Mouse (Mus musculus) ES-Bruce4 (cell line): Measurements from ENCODE around the gene Pbx1. TPM values are rescaled to one million over a fixed set of nuclear protein-coding genes. Genes with fewer than 3 reads are reported as not detected.

ENCODE experiments used
- H3K27ac ChIP-seq: 2 replicates; pipeline ENCODE4 v1.5.1; 2012; ENCODE audit warnings: low read length, inconsistent platforms; ENCODE audit not compliant: insufficient read depth
- H3K27me3 ChIP-seq: 2 replicates; pipeline ENCODE4 v1.6.1; 2012; ENCODE audit warnings: mild to moderate bottlenecking, low read length, inconsistent platforms; ENCODE audit not compliant: control insufficient read depth, poor library complexity, insufficient read depth, severe bottlenecking
- H3K36me3 ChIP-seq: 2 replicates; pipeline ENCODE4 v1.6.1; 2012; ENCODE audit warnings: inconsistent platforms, mild to moderate bottlenecking, low read length, moderate library complexity; ENCODE audit not compliant: control insufficient read depth, poor library complexity, insufficient read depth, severe bottlenecking
- H3K4me1 ChIP-seq: one replicate; pipeline ENCODE4 v1.8.1; 2011; ENCODE audit warnings: low read length; ENCODE audit not compliant: control insufficient read depth, insufficient read depth
- H3K4me3 ChIP-seq: 2 replicates; pipeline ENCODE4 v1.5.1; 2011; ENCODE audit warnings: low read depth, mild to moderate bottlenecking, low read length
- H3K9ac ChIP-seq: 2 replicates; pipeline ENCODE4 v1.6.1; 2012; ENCODE audit warnings: low read depth, mild to moderate bottlenecking, inconsistent platforms; ENCODE audit not compliant: poor library complexity, severe bottlenecking
- H3K9me3 ChIP-seq: replicated peaks from 2 replicates; pipeline ENCODE4 v1.6.1; 2012; ENCODE audit warnings: mild to moderate bottlenecking, low read length, inconsistent platforms; ENCODE audit not compliant: control insufficient read depth, poor library complexity, insufficient read depth, severe bottlenecking
- CTCF ChIP-seq: IDR thresholded peaks from one replicate; pipeline ENCODE4 v1.8.1; 2011; ENCODE audit warnings: low read depth, low read length
- EP300 ChIP-seq: IDR thresholded peaks from 2 replicates; pipeline ENCODE4 v1.6.1; 2011; ENCODE audit warnings: low read depth, low read length; ENCODE audit not compliant: insufficient read depth
- POLR2A ChIP-seq: IDR thresholded peaks from one replicate; pipeline ENCODE4 v1.8.1; 2011; ENCODE audit warnings: low read length; ENCODE audit not compliant: insufficient read depth
- polyA plus RNA-seq: library from polyadenylated mRNA; stranded (reverse); fragments of >200 nt; gene quantifications from 2 replicates; pipeline ENCODE4 v1.2.4, GENCODE M21; 2011; ENCODE audit warnings: low read depth; ENCODE audit not compliant: missing spikeins, insufficient read depth, insufficient read length

Pbx1 gene
- polyA plus RNA-seq, 1 experiment: 28.0 TPM

GRCm38 (mm10) chr1:168275678-168276077 lies 156.4 kb downstream of the Pbx1 start:
- H3K4me1 ChIP-seq: no peaks in the 10 kb centered on the region
- H3K36me3 ChIP-seq: no peaks in the 10 kb centered on the region
- no peak overlapping the region for H3K9ac ChIP-seq
- H3K9me3 ChIP-seq: no peaks in the 10 kb centered on the region
- no peaks in the 10 kb centered on the region for H3K27me3 ChIP-seq
- H3K4me3 ChIP-seq: no peak overlapping the region
- TF ChIP-seq EP300 (no peak), POLR2A (no peak), CTCF (no peak)
- H3K27ac ChIP-seq: no peak overlapping the region

GRCm38 (mm10) chr1:168274296-168274695 lies 157.8 kb downstream of the Pbx1 start:
- no peak overlapping the region for H3K27ac ChIP-seq
- H3K9me3 ChIP-seq: no peaks in the 10 kb centered on the region
- no peak overlapping the region for H3K9ac ChIP-seq
- H3K4me3 ChIP-seq: no peak overlapping the region
- no peaks in the 10 kb centered on the region for H3K4me1 ChIP-seq
- TF ChIP-seq CTCF (no peak), EP300 (no peak), POLR2A (no peak)
- no peaks in the 10 kb centered on the region for H3K36me3 ChIP-seq
- H3K27me3 ChIP-seq: no peaks in the 10 kb centered on the region

- Histone ChIP-seq H3K27ac (no peak overlapping the region), H3K9ac (no peak overlapping the region), H3K4me1 (no peaks in the 10 kb centered on the region), H3K36me3 (no peaks in the 10 kb centered on the region), H3K9me3 (no peaks in the 10 kb centered on the region), H3K4me3 (no peak overlapping the region), H3K27me3 (no peaks in the 10 kb centered on the region)
- TF ChIP-seq POLR2A (no peak), EP300 (no peak), CTCF (no peak)
Observed at GRCm38 (mm10) chr1:168272091-168272490, 160.0 kb downstream of the Pbx1 start.

DNA sequence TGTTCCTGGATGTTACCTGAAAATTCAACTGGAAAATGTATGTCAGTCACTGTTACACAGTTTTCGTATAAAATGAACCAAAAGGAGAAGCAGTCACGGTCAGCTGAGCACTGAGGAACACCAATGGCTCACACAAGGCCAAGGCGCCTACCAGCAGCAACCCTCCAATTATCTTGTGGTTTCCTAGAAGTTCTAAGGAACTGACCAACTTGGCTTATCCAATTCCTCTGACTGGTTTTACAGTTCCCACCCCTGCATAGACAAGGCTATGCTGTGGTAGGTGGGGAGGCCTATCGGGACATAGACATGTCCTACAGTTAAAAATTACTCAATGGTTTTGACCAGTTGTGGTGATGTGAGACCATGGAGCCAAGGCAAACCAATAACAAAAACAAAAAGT lies 160.9 kb downstream of the Pbx1 start:
- TF ChIP-seq POLR2A (no peak), CTCF (no peak), EP300 (no peak)
- Histone ChIP-seq H3K4me3 (no peak overlapping the region), H3K36me3 (no peaks in the 10 kb centered on the region), H3K9ac (no peak overlapping the region), H3K27ac (no peak overlapping the region), H3K27me3 (no peaks in the 10 kb centered on the region), H3K9me3 (no peaks in the 10 kb centered on the region), H3K4me1 (no peaks in the 10 kb centered on the region)

- H3K27ac ChIP-seq: no peak overlapping the region
- TF ChIP-seq CTCF: no peak
- no peaks in the 10 kb centered on the region for H3K27me3 ChIP-seq
- H3K36me3 ChIP-seq: no peaks in the 10 kb centered on the region
- no peak overlapping the region for H3K4me3 ChIP-seq
- H3K9me3 ChIP-seq: no peaks in the 10 kb centered on the region
- no peak overlapping the region for H3K9ac ChIP-seq
- H3K4me1 ChIP-seq: no peaks in the 10 kb centered on the region
Observed at GRCm38 (mm10) chr1:168268751-168269623, 163.1 kb downstream of the Pbx1 start.

- Histone ChIP-seq H3K36me3 (no peaks in the 10 kb centered on the region), H3K27me3 (no peaks in the 10 kb centered on the region), H3K9ac (no peak overlapping the region), H3K9me3 (no peaks in the 10 kb centered on the region), H3K4me3 (no peak overlapping the region), H3K4me1 (no peaks in the 10 kb centered on the region), H3K27ac (no peak overlapping the region)
- TF ChIP-seq CTCF: no peak
- TF ChIP-seq POLR2A: no peak
- TF ChIP-seq EP300: no peak
Observed at GRCm38 (mm10) chr1:168268224-168268623, 163.8 kb downstream of the Pbx1 start.
